Mouse (Mus musculus) hindbrain, embryonic 10.5 days (tissue): ENCODE data around the gene Hcrtr1. TPM values are rescaled to one million over a fixed set of nuclear protein-coding genes. Genes with fewer than 3 reads are reported as not detected.
A peak's percentile ranks its signal among the peaks of the same experiment; 100 is the strongest.

Source experiments
- DNase-seq: peaks from one replicate; pipeline ENCODE4 v3.0.0-alpha.2; 2017; ENCODE audit warnings: low spot score
- H3K27ac ChIP-seq: fragments of 300-500 bp; sonication (generic); 2 replicates; pipeline ENCODE4 v1.5.1; 2016; ENCODE audit warnings: mild to moderate bottlenecking, moderate library complexity
- H3K27me3 ChIP-seq: fragments of 300-500 bp; sonication (generic); 2 replicates; pipeline ENCODE4 v1.6.1; 2016; ENCODE audit warnings: mild to moderate bottlenecking; ENCODE audit not compliant: poor library complexity, insufficient read depth, severe bottlenecking
- H3K36me3 ChIP-seq: fragments of 300-500 bp; sonication (generic); 2 replicates; pipeline ENCODE4 v1.6.1; 2016; ENCODE audit warnings: mild to moderate bottlenecking, moderate library complexity
- H3K4me1 ChIP-seq: fragments of 300-500 bp; sonication (generic); replicated peaks from 2 replicates; pipeline ENCODE4 v1.6.1; 2016; ENCODE audit warnings: mild to moderate bottlenecking
- H3K4me3 ChIP-seq: fragments of 300-500 bp; sonication (generic); 2 replicates; pipeline ENCODE4 v1.5.1; 2016; ENCODE audit warnings: mild to moderate bottlenecking, moderate library complexity
- H3K9me3 ChIP-seq: fragments of 300-500 bp; sonication (generic); 2 replicates; pipeline ENCODE4 v1.6.1; 2016; ENCODE audit warnings: mild to moderate bottlenecking, moderate library complexity
- WGBS: fragments of 180-500 bp; shearing (Covaris S2); methylation state at CpG from one replicate; pipeline ENCODE4 v1.1.7; 2016; 5-methylcytosine and 5-hydroxymethylcytosine counted together
- polyA plus RNA-seq: library from polyadenylated mRNA; unstranded; fragments of >200 nt; fragmentation: Nextera tagmentation; extraction: Ambion mirVana; gene quantifications from 2 replicates; pipeline ENCODE4 v1.2.1, GENCODE M21; 2016

The Hcrtr1 gene
- polyA plus RNA-seq, 1 experiment from 2014 or later, result 0.85 TPM

- Histone ChIP-seq H3K36me3 (no peaks in the 10 kb centered on the region), H3K9me3 (0 out of 2 replicates have a peak, but pooled peaks cover 4% of the 10 kb centered on the region), H3K27ac (peak overlapping the region; percentile 91), H3K27me3 (no peaks in the 10 kb centered on the region), H3K4me1 (peaks cover 22% of the 10 kb centered on the region), H3K4me3 (peak overlapping the region; percentile 85)
- 1% methylated on average over 39 of the region's 39 CpGs for WGBS
- DNase-seq, result peak; percentile 100
These were observed 31.6 kb downstream of the Hcrtr1 start for GRCm38 (mm10) chr4:130107444-130108131.

GRCm38 (mm10) chr4:130107065-130107443, 32.1 kb downstream of the Hcrtr1 start:
- Histone ChIP-seq H3K36me3 (no peaks in the 10 kb centered on the region), H3K4me1 (peaks cover 27% of the 10 kb centered on the region), H3K9me3 (0 out of 2 replicates have a peak, but pooled peaks cover 4% of the 10 kb centered on the region), H3K4me3 (peak overlapping the region; percentile 85), H3K27me3 (no peaks in the 10 kb centered on the region), H3K27ac (peak overlapping the region; percentile 91)
- no peak for DNase-seq
- 12% methylated on average over 14 of the region's 14 CpGs for WGBS

DNA sequence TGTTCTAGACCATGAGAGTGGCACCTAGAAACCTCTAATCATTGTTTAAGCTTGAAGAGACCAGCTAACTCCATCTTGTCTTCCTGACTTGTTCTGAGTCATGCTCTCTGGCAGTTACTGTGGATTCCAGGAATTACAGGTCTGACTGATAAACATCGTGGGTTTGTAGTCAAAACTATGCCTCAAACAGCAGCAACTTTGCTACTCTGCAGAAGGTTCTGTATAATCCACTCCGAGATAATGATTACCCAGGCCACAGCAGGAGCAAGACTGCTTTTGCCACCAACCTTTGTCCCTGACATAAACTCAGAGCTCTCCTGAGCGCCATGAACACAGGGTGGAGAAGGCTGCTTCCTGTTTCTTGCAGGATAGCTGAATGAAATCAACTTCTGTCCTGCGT, 34.6 kb downstream of the Hcrtr1 start:
- Histone ChIP-seq H3K36me3 (no peaks in the 10 kb centered on the region), H3K27me3 (0 out of 2 replicates have a peak, but pooled peaks cover 2% of the 10 kb centered on the region), H3K27ac (no peak overlapping the region), H3K9me3 (0 out of 2 replicates have a peak, but pooled peaks cover 4% of the 10 kb centered on the region), H3K4me3 (no peak overlapping the region), H3K4me1 (peaks cover 44% of the 10 kb centered on the region)
- DNase-seq, result no peak
- WGBS, result 88% methylated on average over 4 of the region's 4 CpGs

DNA sequence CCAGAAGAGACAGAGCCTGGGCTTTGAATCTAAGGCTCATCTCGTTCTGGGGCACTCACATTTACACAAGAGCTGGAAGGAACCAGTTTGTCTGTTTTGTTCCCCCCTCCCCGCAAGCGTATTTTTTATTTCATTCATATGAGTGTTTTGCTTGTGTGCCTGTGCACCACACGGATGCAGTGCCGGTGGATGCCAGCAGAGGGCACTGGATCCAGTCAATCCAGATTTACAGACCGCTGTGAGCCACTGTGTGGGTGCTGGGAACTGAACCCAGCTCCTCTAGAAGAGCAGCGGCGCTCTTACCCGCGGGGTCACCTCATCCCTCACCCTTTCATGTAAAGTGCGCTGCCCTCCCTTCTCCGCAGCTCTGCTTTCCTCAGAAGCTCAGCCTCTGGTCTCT, 35.5 kb downstream of the Hcrtr1 start:
- DNase-seq, result no peak
- 79% methylated on average over 12 of the region's 12 CpGs for whole genome bisulfite sequencing

GRCm38 (mm10) chr4:130102111-130102651, 37.0 kb downstream of the Hcrtr1 start, which contains the start of gene Pef1:
TSS of gene Pef1 (plus strand) at chr4:130102558.
- peak within 1 kb of the TSS; percentile 67 for H3K27ac ChIP-seq
- 6% methylated on average over 6 of the region's 6 CpGs for WGBS

More for the DNA sequence above, 35.5 kb downstream of the Hcrtr1 start:
- Histone ChIP-seq H3K4me1 (peaks cover 39% of the 10 kb centered on the region), H3K27me3 (0 out of 2 replicates have a peak, but pooled peaks cover 5% of the 10 kb centered on the region), H3K4me3 (no peak overlapping the region), H3K9me3 (0 out of 2 replicates have a peak, but pooled peaks cover 4% of the 10 kb centered on the region), H3K27ac (no peak overlapping the region), H3K36me3 (no peaks in the 10 kb centered on the region)

GRCm38 (mm10) chr4:130101183-130101582, 38.0 kb downstream of the Hcrtr1 start:
- WGBS, result 24% methylated on average over 8 of the region's 8 CpGs
- Histone ChIP-seq H3K9me3 (0 out of 2 replicates have a peak, but pooled peaks cover 4% of the 10 kb centered on the region), H3K27ac (peak overlapping the region; percentile 67), H3K4me3 (no peak overlapping the region), H3K27me3 (peaks cover 9% of the 10 kb centered on the region; the same call in 1 of the 2 replicates), H3K4me1 (peaks cover 42% of the 10 kb centered on the region), H3K36me3 (no peaks in the 10 kb centered on the region)
- DNase-seq, result no peak

More at GRCm38 (mm10) chr4:130102111-130102651, 37.0 kb downstream of the Hcrtr1 start, which contains the start of gene Pef1:
- no peak within 1 kb of the TSS for H3K4me3 ChIP-seq
- H3K4me1 ChIP-seq, result peaks cover 39% of the 10 kb centered on the region
- peaks cover 9% of the 10 kb centered on the region; the same call in 1 of the 2 replicates for H3K27me3 ChIP-seq
- 0 out of 2 replicates have a peak, but pooled peaks cover 4% of the 10 kb centered on the region for H3K9me3 ChIP-seq
- no peak for DNase-seq
- no peaks in the 10 kb centered on the region for H3K36me3 ChIP-seq

DNA sequence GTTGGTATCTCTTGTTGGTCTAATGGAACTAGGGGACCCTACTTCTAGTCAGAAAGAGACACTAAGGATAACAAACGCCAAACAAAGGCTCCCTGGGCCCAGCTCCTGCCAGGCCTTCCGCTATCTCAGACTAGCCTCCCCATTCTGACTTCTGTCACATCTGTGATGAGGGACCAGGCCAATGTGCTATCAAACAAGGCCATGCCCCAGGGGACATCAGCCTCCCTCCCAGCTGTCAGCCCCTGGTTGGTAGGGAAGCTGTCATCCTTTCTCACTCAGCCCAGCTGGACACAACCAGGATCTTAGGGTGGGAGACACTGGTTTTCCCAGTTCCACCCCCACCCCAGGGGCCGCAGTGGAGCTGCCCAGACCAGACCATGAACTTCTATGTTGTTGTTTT, 44.0 kb downstream of the Hcrtr1 start:
- Histone ChIP-seq H3K4me3 (no peak overlapping the region), H3K27me3 (peaks cover 26% of the 10 kb centered on the region), H3K36me3 (no peaks in the 10 kb centered on the region), H3K9me3 (no peaks in the 10 kb centered on the region), H3K27ac (peak overlapping the region; percentile 64; the same call in 1 of the 2 replicates), H3K4me1 (peaks cover 65% of the 10 kb centered on the region)
- no peak for DNase-seq
- 34% methylated on average over 3 of the region's 3 CpGs for WGBS

DNA sequence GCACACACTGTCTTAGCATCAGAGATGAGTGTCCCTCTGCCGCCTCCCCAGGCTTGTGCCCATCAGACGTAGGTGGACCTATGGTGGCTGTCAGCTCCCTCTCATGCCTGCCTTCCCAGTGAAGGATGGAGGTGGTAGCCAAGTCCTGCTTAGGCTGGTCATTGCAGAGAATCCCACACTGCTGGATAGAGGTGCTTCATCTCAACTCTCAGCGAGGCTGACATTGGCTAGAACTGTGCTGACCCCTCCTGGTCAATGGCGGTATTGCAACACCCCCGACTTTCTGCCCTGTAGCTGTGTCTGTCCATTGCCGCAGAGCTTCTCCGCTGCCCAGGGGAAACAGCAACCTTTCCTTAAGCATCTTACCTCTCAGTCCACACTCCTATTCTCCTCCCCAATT, 51.9 kb downstream of the Hcrtr1 start:
- DNase-seq, result peak; percentile 93
- H3K9me3 ChIP-seq, result no peaks in the 10 kb centered on the region
- H3K27ac ChIP-seq, result no peak overlapping the region
- peaks cover 68% of the 10 kb centered on the region for H3K4me1 ChIP-seq
- peaks cover 72% of the 10 kb centered on the region for H3K27me3 ChIP-seq
- H3K4me3 ChIP-seq, result no peak overlapping the region
- 13% methylated on average over 7 of the region's 7 CpGs for WGBS
- H3K36me3 ChIP-seq, result no peaks in the 10 kb centered on the region

DNA sequence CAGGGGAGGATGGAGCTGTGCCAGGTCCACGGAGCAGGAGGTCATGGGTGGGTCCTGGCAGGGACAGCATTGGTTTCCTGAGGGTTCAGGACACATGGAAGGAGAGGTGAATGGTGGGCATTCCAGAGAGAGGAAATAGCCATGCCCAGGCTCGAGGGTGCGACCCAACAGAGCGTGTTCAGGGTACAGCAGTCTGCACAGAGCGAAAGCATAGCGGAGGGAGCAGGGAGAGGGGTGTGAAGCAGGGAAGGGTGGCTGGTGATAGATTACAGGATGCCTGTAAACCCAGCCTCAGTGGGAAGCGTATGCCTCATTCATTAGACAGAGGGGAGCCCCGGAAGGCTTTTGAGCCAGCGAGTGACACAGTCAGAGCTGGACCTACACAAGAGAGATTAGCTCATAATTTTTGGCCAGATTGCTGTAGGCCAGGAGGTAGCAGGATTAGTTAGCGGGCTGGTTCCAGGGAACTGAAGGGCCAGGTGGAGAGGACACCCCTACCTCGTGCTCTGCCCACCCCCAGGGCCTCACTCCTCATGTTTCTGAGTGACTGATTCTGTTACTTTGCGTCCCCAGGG, 53.8 kb downstream of the Hcrtr1 start:
- 79% methylated on average over 12 of the region's 12 CpGs for WGBS
- no peak overlapping the region for H3K4me3 ChIP-seq
- DNase-seq, result no peak
- H3K9me3 ChIP-seq, result no peaks in the 10 kb centered on the region
- H3K36me3 ChIP-seq, result no peaks in the 10 kb centered on the region
- peaks cover 74% of the 10 kb centered on the region for H3K4me1 ChIP-seq
- peaks cover 73% of the 10 kb centered on the region for H3K27me3 ChIP-seq
- H3K27ac ChIP-seq, result peak overlapping the region; percentile 53; the same call in 1 of the 2 replicates

- H3K27ac ChIP-seq, result peak overlapping the region; percentile 24
- no peaks in the 10 kb centered on the region for H3K9me3 ChIP-seq
- WGBS, result 45% methylated on average over 7 of the region's 7 CpGs
These were observed 54.7 kb downstream of the Hcrtr1 start for GRCm38 (mm10) chr4:130084331-130084945.

GRCm38 (mm10) chr4:130082211-130082610, 56.9 kb downstream of the Hcrtr1 start:
- no peak for DNase-seq
- no peaks in the 10 kb centered on the region for H3K36me3 ChIP-seq
- H3K4me1 ChIP-seq, result peaks cover 80% of the 10 kb centered on the region
- H3K9me3 ChIP-seq, result no peaks in the 10 kb centered on the region
- WGBS, result 63% methylated on average over 9 of the region's 9 CpGs
- H3K27me3 ChIP-seq, result peaks cover 74% of the 10 kb centered on the region
- H3K4me3 ChIP-seq, result no peak overlapping the region
- H3K27ac ChIP-seq, result peak overlapping the region; percentile 54

More at GRCm38 (mm10) chr4:130084331-130084945, 54.7 kb downstream of the Hcrtr1 start:
- peak; percentile 36 for DNase-seq
- peaks cover 70% of the 10 kb centered on the region for H3K27me3 ChIP-seq
- H3K36me3 ChIP-seq, result no peaks in the 10 kb centered on the region
- H3K4me3 ChIP-seq, result no peak overlapping the region
- peaks cover 69% of the 10 kb centered on the region for H3K4me1 ChIP-seq

- Histone ChIP-seq H3K9me3 (no peaks in the 10 kb centered on the region), H3K27me3 (peaks cover 74% of the 10 kb centered on the region), H3K36me3 (no peaks in the 10 kb centered on the region), H3K4me1 (peaks cover 83% of the 10 kb centered on the region), H3K4me3 (no peak overlapping the region), H3K27ac (peak overlapping the region; percentile 54)
- no peak for DNase-seq
- 77% methylated on average over 19 of the region's 19 CpGs for WGBS
These were observed 57.6 kb downstream of the Hcrtr1 start for GRCm38 (mm10) chr4:130081345-130082190.
